Mouse (Mus musculus) stomach, postnatal 0 days (tissue): ENCODE results near the gene Nat8f5.

ENCODE experiments used
- CTCF ChIP-seq: IDR thresholded peaks from 2 replicates; pipeline ENCODE4 v1.5.1; 2016; ENCODE audit warnings: antibody characterized with exemption, low read depth, mild to moderate bottlenecking, moderate library complexity
- EP300 ChIP-seq: optimal IDR thresholded peaks from 2 replicates; pipeline ENCODE3; 2016; ENCODE audit warnings: antibody characterized with exemption

- TF ChIP-seq CTCF: no peak
- no peak for TF ChIP-seq EP300
Measured at GRCm38 (mm10) chr6:85839982-85840381, 19.2 kb upstream of the Nat8f5 start.
